Mouse (Mus musculus) frontal cortex, postnatal 10 days (tissue): ENCODE measurements around the gene Adh7.

Experiments
- DNase-seq, 2 experiments: peaks; one replicate each; pipeline ENCODE4 v3.0.0; 2022; ENCODE audit warnings: low spot score in 2 of 2, mixed read lengths in 1 of 2

Adh7 gene

GRCm38 (mm10) chr3:138217631-138218264 is at the start of gene Adh7:
Gene Adh7 (plus strand): TSS chr3:138217760.
- no peak for DNase-seq

GRCm38 (mm10) chr3:138173291-138173690 is 44.3 kb upstream of the Adh7 start:
- no peak for DNase-seq

GRCm38 (mm10) chr3:138175551-138175950 is 42.0 kb upstream of the Adh7 start:
- no peak for DNase-seq

GRCm38 (mm10) chr3:138182019-138182418 is 35.5 kb upstream of the Adh7 start:
- no peak for DNase-seq

GRCm38 (mm10) chr3:138183371-138183770 is 34.2 kb upstream of the Adh7 start:
- no peak for DNase-seq

- DNase-seq: no peak
These were observed 32.3 kb upstream of the Adh7 start for GRCm38 (mm10) chr3:138185290-138185689.

GRCm38 (mm10) chr3:138185995-138186930 is 31.3 kb upstream of the Adh7 start:
- DNase-seq: no peak

GRCm38 (mm10) chr3:138192260-138192659 is 25.3 kb upstream of the Adh7 start:
- no peak for DNase-seq

GRCm38 (mm10) chr3:138193683-138194302 is 23.8 kb upstream of the Adh7 start, which contains the start of gene 4930579F01Rik:
Gene 4930579F01Rik (minus strand): TSS chr3:138193825.
- DNase-seq: no peak

GRCm38 (mm10) chr3:138197093-138197492 is 20.5 kb upstream of the Adh7 start:
- no peak for DNase-seq

GRCm38 (mm10) chr3:138197556-138197955 is 20.0 kb upstream of the Adh7 start:
- no peak for DNase-seq

- peak; percentile 58 to 87 for DNase-seq
These were observed 19.4 kb upstream of the Adh7 start for GRCm38 (mm10) chr3:138197973-138198721.

GRCm38 (mm10) chr3:138198722-138199068 is 18.9 kb upstream of the Adh7 start:
- DNase-seq: no peak

- no peak for DNase-seq
These were observed 8.7 kb upstream of the Adh7 start for GRCm38 (mm10) chr3:138208821-138209220.

GRCm38 (mm10) chr3:138210432-138211075 is 7.0 kb upstream of the Adh7 start:
- DNase-seq: no peak

GRCm38 (mm10) chr3:138212431-138212951 is 5.1 kb upstream of the Adh7 start:
- no peak for DNase-seq

- DNase-seq: no peak
These were observed 2.1 kb upstream of the Adh7 start for GRCm38 (mm10) chr3:138215395-138215989.

- no peak for DNase-seq
These were observed 1.5 kb upstream of the Adh7 start for GRCm38 (mm10) chr3:138216091-138216490.

GRCm38 (mm10) chr3:138221116-138221515 is 3.6 kb downstream of the Adh7 start:
- no peak for DNase-seq

- no peak for DNase-seq
These were observed 5.0 kb downstream of the Adh7 start for GRCm38 (mm10) chr3:138222511-138222910.

- DNase-seq: peak in 1 of 2 experiments; percentile 20
These were observed 5.4 kb downstream of the Adh7 start for GRCm38 (mm10) chr3:138222952-138223351.
